Mouse (Mus musculus): ENCODE results near the gene Mia.

DNA sequence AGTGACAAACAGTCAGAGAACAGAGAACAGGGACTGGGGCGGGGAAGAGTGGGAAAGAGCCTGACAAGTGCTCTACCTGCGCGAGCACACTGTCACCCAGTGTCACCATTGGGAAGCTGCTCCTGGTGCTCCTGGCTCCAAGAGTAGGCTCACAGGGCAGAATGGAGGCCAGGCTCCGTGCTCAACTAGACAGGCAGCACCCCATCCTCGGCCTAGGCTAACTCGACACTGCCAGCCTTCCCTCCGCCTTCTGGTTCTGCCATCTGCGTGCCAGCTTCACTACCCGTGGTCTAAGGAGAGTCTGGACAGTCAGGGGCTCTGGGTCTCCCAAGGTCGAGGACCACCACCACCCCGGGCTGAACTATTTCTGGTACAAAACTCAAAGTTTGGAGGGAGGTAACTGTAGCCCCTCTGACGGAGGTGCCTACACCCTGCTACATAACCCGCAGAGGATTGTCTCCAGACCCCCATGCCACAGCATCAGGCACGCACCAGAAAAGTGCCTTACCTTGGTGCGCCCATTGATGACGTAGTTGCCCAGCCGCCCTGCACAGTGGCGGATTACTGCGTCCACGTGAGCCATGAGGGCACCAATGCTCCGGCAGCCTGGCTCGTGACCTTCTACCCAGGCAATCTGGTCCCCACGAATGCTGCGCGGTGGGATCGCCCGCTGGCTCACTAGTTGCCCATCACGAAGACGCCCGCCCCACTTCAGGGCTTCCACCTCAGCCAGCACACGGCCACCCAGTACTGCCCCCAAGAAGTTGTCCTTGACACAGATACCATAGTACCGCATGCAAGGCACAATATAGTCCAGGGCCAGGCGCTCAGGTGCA is 16.6 kb downstream of the Mia start:
- no peak for TF ChIP-seq CTCF (IDR thresholded peaks at IDR 0.05; ENCODE audit: insufficient read depth, low read length)
- TF ChIP-seq POLR2A (IDR thresholded peaks at IDR 0.05; ENCODE audit: borderline replicate concordance, extremely low read depth, low read depth, low read length), result no peak
